Mouse (Mus musculus) ovary, postnatal 10 days (tissue): ENCODE measurements at regions not wholly inside any gene's neighbourhood (a gene's known extent, or its start where the extent isn't known, plus 50 kb on each side); places are given as distances from the start of the nearest gene placed in this dataset.
"Not testable (repeated sequence)": the region's sequence is repeated elsewhere in the genome, so short reads cannot be mapped to it uniquely, and the experiment has no call there.

Experiments used
- DNase-seq: peaks from one replicate; pipeline ENCODE4 v3.0.0; 2022; ENCODE audit warnings: low spot score

DNA sequence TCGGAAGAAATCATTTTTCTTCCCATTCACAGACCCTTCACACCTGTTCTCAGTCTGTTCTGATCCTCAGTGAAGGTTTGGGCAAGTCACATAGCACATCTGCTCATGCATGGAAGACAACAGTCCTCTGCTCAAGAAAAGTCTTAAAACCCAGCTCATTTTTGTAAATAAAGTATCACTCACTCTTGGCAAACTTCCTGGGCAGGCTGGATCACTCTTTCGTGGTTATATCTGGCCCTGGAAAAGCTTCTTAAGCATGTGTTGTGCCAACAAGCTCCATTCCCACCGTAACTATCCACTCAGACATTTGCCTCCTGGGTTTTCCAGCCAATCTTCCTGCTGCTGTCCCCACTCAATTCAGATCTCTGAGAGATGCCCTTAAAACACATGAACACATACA, 103.2 kb upstream of the Cep85l start:
- DNase-seq, result no peak

DNA sequence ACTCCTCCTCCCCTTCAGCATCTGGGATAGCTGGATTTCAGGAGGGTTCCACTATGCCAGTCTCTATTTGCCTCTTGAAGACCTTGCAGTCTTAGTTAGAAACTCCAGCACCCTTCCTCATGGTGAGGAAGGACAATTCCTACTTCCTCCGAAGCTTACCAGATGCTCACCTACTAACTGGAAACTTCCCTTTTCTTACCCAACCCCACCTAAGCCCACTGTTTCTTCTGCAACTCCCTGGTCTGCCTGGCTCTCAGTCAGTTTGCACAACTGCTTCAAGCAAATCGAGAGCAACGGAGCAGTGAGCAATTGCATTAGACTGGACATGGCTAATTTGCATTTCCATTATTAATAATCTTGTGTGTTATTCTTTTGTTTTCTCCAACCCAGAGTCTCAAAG, 90.5 kb upstream of the Cep85l start:
- no peak for DNase-seq

DNA sequence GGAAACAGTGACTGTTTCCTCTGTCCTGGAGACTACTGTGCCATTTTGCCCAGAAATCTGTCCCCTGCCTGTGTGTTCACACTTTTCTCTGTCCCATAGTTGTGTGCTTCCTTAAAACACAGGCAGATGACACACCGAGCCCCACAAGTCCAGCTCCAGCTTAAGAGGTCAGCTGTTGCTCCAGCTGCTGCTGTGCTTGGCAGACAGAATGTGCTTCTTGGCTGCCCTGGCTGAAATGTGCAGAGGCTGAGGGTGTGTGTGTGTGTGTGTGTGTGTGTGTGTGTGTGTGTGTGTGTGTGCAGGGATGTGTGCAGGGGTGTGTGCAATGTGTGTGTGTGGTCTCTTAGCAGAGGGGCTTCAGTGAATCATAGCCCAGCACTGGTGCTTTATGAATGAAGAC, 89.9 kb upstream of the Cep85l start:
- DNase-seq, result no peak

DNA sequence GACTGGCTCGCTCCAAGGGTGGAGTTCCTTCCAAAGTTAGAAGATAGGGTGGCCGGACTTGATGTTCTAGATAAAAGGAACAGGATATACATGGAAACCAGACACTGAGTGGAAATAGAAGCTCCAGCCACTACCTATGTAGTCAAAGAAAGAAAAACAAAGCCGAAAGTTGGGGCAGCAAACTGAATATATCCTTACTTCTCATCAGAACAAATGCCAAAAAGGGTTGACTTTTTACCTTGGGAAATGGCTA, 88.5 kb upstream of the Cep85l start:
- DNase-seq, result no peak

DNA sequence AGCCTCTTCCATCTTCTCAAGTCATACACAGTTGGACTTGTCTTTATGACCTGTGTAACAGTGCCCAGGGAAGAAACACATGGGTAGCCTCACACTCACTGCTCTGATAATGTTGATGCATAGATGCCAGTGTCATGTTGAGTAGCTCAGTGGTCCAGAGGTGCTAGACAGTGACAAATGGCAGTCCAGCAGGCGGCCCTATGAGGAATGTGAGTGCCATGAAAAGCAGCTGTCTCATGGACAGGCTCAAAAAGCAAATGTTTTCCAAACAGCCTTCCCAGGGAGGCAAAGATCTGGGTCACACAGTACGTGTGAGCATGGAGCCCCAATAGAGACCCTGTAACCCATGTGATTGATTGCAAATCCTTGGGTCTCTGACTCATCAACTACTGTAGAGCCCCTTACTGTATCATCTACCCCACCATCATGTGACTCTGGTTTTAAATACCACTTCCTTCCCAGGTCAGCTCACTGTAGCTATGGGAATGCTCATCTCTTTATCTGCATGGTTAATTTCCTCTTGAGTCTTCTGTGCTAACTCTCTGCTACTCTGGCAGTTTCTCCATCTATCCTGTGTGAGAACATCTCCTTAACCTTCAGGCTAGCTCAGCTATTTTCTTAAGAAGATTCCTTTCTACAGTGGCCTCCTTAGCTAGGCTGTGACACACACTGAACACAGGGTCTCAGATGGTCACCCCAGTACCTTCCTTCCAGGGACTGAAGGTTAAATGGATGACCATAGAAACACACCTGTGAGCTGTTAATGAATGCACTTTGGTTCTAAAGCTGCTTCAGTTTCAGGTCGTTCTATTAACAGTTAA, 87.9 kb upstream of the Cep85l start:
- DNase-seq, result no peak

DNA sequence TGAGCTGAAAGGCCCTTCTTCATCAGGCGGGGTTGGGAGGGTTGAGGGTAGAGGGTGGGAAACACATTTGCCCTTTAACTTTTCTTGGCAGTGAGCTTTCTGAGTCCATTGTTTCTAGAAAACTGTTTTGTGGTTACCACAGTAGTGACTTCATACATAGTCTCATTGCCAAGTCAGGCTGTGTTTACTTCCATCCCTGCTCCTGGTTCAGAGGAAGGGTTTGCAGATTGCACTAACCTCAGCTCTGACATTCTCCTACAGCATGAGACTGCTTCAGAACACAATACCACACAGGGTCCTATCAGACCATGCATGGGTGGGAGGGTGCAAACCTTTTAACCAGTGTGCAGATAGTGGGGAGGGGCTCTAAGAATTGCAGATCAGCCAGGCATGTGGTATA, 87.1 kb upstream of the Cep85l start:
- DNase-seq, result peak; percentile 16

DNA sequence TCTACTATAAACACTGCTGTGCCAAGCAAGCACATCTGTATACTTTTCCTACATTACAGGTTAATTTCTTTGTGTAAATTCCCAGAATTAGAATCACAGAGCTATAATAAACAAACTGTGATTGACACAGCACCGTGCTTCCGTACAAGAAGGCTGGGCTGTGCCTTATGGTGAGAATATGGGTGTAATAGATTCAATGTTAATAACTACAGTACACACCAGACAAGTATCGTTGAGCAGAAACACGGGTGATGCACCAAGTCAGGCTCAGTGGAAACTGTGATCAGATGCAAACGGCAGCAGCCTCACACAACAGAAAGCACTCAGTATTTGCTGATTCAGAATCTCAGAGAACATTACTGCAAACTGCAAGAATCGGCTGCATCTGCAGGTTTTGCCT, 86.5 kb upstream of the Cep85l start:
- DNase-seq, result no peak

DNA sequence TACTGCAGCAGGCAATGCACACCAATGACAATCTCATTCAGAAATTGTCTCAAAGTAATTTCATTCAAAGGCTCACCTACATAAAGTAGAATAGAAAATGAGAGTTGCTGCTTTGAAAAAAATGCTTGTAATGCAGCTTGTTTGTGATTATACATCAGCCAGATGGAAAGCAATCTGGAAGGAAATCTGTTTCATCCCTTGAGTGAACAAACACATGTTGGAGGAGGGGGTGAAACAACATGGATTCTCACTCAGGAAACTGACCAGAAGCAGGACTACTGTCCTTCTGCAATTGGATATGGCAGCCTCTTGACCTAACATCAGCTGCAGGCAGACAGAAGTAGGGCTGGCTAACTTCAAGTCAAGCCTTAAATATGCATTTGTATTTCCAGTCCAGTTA, 84.8 kb upstream of the Cep85l start:
- no peak for DNase-seq

DNA sequence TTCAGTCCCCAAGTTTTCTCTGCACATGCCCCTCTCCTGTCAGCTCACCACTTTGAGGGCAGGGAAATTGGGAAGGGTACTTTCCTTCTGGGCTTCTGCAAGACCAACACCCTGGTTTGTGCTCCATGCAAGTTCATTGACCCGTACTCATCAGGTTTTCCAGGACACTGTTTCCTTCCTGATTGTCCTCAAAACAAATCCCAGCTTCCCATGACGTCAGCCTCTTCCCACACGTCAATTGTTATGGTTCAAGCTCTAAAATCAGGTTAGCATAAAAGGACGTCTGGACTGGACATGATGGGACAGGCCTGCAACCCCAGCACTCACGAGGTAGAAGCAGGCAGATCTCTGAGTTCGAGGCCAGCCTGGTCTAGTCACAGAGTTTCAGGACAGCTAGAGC, 84.3 kb upstream of the Cep85l start:
- no peak for DNase-seq

DNA sequence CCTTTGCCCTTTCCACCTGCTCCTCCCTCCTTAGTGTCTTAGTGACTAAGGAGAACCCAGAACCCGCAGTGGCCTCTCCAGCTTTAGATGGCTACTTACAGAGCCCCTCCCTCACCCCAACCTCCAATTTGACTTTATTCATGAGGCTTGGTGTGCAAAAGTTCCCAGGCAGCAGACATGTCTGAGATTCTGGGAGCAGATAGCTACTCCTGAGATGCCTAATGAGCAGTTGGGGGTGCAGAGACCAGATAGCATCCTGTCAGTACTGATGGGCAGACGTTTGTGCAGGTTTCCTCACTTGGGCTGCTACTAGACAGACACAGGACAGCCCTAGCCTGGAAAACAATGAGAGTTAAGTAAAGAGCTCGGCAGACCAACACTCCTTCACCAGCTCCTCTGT, 83.7 kb upstream of the Cep85l start:
- no peak for DNase-seq

DNA sequence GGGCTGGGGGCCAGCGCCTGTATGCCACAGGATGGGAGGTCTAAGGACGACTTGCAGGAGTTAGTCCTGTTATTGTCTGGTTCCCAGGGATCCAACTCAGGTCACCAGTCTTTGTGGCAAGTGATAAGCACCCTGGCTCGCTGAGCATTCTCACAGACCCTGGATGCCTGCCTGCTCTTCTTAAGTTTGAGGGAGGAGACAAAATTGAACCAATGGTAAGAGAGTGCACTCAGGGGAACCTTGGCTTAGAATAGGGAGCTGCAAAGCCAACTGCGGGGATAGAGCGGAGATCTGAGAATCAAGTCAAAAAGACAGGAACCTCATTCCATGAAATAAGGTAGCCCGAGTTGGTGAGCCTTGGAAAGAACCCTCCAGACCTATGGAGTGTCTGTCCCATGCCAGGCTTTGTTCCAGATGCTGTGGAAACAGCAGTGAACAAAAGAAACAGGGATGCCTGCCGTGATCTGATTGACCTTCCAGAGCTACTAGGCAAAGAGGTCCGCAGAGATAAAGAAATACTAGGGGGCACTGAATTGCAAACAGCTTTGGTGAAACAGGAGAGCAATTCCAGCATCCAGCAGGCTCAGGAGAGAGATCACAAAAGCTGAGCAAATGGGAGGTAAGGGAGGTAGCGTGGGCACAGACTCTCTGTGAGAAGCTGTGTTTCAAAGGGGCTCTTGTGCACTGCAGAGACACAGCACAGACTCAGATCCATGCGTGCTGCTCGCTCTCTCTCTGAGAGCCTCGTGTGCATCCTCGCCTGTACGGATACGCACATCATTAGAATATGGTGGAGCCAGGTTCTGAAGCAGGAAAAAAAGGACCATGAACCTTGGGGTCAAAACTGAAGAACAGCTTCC, 82.9 kb upstream of the Cep85l start:
- no peak for DNase-seq

DNA sequence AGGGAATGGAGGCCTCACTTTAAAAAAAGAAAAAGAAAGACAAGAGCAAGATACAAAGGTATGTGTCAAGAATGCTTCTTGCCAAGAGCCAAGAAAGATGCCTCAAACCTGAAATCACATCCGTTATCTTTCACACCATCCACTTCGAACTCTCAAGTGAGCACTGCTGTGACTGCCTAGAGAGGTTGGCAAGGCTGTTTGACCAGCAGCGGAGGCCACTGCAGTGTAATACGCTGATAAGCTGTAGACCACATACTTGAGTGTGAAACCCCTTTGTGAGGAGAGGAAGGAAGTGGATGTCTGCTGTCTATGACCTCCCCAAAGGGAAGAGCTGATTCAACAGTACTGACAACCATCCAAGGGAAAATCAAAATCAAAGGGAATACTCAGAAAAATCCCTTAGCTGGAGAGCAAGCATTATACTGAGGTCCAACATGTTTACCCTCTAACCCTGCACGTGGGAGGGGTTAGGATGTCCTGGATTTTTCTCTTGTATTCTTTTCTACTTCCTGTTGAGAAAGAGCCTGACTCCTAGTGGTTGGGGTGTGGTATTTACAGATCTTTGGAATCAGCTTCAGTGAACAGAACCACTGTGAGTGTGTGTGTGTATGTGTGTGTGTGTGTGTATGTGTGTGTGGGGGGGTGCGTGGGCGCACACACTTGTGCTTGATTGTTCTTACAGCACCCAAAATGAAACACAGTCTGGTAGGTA, 81.5 kb upstream of the Cep85l start:
- DNase-seq, result no peak

DNA sequence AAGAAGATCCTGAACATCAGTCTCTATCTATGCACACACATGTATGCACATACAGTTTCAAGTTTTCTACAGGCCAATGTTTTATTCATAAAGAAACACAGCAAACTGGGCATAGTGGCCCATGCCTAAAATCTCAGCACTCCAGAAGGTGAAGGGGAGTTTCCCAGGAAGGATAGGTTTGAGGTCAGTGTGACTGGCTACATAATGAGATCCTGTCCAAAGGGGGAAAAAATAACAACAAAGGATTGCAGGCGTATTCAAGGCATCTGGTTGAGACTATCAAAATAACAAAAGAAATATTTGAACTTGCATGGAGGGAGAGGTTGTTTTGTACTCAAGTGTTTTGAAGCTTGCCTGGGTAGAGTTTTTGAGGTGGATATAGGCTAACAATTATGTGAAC, 80.0 kb upstream of the Cep85l start:
- not testable (repeated sequence) for DNase-seq

DNA sequence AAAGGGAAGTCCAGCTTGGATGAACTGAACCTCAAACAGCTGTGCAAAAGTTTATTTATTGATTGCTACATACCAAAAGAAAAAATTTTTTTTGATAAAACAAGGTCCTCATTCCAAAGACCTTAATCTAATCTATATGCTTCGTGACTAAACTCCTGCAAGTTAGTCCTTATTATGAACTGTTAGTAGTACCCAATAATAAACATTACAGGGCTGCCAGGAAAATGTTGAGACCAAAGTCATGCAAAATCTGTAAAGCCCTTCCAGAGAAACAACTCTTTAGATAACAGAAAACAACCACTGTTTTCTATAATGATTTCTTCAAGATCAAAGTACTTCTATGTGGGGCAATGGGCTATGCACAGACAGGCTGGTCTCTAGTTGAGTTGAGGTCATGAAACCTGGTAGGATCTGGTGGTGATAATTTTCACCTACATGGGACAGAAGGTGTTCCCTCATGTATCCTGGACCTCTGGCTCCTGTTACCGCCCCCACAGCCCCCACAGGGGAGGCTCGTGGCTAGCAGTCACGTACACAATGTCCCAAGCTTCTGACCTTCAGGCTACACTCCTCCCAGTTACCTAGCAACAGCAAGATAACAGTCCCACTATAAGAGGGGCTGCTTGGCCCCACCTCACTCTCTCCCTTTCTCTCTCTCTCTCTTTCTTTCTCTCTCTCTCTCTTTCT, 76.4 kb upstream of the Cep85l start:
- DNase-seq, result no peak

DNA sequence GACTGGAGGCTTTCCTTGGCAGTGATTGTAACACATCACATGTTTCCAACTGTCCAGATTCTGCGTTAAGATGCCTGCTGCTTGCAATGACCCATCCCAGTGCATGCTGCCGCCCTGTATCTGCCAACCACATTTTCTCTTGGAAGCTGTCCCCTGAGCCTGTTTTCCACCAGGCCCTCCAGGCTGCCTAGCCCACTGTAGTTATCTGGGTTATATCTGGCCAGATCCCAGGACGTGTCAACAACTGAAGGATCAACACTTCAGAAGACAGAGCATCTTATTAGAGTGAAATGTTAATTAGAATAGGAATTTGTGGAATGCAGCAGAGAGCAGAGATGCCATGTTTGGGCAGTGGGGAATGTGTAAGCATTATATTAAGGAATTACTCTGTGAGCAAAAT, 65.0 kb upstream of the Cep85l start:
- DNase-seq, result no peak

DNA sequence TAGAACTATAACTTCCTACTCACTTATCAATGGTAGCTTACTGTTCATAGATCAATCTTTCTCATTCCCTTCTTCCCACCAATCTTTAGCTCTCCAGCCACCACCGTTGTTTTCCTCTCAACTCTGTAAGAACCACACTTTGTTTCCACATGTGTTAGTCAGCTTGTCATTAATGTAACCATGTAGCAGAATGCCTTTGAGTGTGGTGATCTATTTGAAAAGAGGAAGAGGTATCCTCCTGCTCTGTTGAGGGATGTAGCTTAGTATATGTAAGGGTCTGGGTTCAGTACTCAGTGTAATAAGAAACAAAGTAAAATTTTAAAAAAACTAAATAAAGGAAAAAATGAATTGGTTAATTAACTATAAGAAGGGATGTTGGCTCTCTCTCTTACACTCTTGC, 63.7 kb upstream of the Cep85l start:
- DNase-seq, result no peak

DNA sequence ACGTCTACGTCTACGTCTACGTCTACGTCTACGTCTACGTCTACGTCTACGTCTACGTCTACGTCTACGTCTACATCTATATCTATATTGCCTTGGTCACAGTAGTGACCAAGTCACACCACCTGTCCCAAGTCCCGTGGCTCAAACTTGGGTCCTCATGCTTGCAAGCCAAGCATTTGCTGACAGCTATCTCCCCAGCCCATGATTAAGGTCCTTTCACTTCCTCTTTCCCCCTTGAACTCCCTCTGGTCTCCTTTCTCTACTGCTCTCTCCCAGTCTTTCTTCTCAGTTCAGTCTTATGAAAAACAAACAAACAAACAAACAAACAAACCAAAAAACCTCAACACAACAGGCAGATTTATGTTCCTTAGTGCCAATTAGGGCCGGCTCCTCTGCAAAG, 63.2 kb upstream of the Cep85l start:
- DNase-seq, result no peak

DNA sequence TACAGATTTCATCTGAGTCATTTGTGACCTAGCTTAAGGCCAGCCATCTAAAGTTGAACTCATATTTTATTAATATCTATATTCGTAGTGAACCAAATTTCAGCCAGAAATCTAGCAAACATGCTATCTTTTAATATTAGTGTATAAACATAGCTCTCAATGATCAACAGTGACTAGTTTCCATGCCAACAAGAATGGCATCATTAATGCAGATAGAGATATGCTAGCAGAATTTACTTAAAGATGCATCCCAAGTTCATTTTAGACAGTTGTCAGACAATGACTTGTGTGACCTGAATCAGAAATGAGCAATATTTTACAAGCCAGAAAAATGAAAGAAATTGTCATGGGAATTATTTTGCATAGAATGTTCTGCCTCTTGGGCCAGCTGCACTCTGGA, 60.5 kb upstream of the Cep85l start:
- no peak for DNase-seq

DNA sequence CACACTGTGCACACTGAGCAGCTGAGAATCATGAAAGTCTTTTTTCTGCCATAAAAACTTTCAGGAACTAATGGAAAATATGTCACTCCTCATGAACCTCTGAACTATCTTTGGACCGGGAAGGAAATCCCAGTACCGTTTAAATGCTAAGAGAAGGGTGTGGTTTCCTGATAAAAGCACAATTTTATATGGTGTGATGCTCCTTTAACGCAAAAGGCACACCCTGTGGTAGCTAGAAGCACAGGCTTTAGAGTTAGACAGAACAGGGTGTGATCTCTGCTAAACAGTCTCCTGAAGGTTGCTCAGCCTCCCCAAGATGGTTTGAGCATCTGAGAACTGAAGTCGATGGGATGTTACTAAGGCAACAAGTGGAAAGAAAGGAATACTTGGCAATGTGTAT, 58.6 kb upstream of the Cep85l start:
- no peak for DNase-seq

DNA sequence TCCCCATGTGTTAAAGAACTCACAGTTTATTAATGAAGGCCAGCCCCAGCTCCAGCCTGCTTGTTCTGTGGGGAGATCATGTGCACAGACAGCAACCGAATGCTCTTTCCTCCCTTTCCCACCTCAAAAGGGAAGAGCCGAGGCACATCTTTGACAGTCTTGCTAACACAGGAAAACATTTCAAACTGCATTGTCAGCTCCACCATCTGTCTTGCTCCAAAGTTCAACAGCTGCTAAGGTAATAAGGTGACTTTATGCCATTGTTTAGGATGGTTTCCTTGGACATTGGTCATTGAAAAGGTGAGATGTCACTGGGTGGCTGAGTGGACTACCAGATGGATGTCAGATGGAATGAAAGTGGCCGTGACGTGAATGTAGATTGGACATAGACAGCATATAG, 58.0 kb upstream of the Cep85l start:
- DNase-seq, result no peak

DNA sequence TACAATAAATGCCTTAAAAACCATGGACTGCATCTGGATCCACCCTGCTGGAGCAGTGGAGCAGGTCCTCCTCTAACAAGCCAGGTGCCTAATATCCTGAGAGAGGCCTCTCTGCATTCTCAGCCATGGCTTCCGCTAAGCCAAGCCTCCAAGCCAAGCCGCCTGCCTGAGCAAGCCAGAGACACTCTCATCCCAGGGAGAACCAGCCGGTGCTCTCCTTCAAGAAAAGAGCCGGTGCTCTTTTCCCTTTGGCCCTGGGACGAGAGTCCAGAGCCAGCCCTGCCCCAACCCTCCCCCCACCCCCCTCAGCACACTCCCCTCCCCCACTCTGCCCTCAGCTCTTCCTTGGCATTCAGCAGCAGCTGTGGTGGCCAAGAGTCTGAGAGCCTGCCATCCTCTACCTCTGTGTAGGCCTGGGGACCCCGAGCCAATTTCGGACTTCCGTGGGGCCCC, 56.3 kb upstream of the Cep85l start:
- no peak for DNase-seq

DNA sequence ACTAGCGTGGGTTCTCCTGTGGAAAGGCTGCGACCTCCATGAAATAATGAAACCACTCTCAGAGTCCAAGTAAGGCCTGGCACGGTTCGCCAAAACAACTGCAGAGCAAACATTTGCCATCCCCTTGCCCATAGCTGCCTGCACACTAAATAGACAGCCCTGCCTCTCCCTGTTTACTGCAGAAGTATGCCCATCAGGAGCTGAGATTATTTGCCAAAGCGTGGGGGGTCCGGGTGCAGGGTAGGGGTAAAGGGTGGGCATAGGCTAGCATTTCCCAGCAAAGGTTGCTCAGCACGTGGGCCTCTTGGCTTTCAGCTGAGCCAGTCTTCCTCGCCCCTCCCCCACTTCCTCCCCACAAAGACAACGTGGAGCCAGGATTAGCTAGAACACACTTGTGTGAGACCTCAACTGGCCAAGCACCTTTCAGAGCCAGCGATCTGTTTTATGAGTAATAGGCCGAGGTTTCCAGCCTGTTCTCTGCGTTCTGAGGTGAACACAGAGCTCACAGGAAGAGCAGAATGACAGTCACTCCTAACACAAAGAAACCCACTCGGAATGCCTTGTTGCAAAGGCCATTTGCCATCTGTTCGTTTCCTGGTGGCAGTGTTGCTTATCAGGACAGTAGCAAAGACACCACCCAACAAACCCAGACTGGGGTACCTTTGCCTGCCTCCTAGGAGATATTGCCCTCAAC, 55.6 kb upstream of the Cep85l start:
- DNase-seq, result peak; percentile 46
